Mouse (Mus musculus): Measurements from ENCODE around the gene Tcf3.

DNA sequence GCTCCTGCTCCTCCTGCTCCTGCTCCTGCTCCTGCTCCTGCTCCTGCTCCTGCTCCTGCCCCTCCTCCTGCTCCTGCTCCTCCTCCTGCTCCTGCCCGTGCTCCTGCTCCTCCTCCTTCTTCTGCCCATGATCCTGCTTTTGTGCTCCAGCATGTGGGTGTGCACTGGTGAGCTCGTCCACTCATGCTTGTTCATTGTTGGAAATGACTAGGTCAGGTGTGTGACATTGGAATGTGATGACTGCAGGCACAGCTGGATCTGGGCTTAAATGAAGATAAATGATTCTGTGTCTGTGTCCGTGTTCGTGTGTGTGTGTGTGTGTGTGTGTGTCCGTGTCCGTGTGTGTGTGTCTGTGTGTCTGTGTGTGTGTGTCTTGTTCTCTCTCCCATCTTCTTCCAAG is 65.1 kb downstream of the Tcf3 start:
- no peak for TF ChIP-seq CTCF (conservative IDR thresholded peaks at IDR 0.05 in 1 of 2, IDR thresholded peaks at IDR 0.05 in 1 of 2; ENCODE audit: low read depth in 2 of 2, low read length in 2 of 2)
- TF ChIP-seq CHD2 (IDR thresholded peaks at IDR 0.05; ENCODE audit: low read length), result no peak
- no peak for TF ChIP-seq USF1 (IDR thresholded peaks at IDR 0.05; ENCODE audit: low read depth, low read length)
- no peak for TF ChIP-seq E2F4 (IDR thresholded peaks at IDR 0.05; ENCODE audit: insufficient replicate concordance, low read depth, low read length)
- TF ChIP-seq SIN3A (IDR thresholded peaks at IDR 0.05; ENCODE audit: low read length), result no peak
- TF ChIP-seq POLR2A (IDR thresholded peaks at IDR 0.05; ENCODE audit: low read depth, low read length), result no peak
- no peak for TF ChIP-seq MAX (IDR thresholded peaks at IDR 0.05; ENCODE audit: low read length)
- no peak for TF ChIP-seq TCF12 (IDR thresholded peaks at IDR 0.05; ENCODE audit: low read depth, low read length)
- no peak for TF ChIP-seq EP300 (IDR thresholded peaks at IDR 0.05; ENCODE audit: low read length)
- TF ChIP-seq JUN (IDR thresholded peaks at IDR 0.05; ENCODE audit: insufficient read depth, low read depth, low read length), result no peak
- no peak for TF ChIP-seq MEF2A (IDR thresholded peaks at IDR 0.05; ENCODE audit: borderline replicate concordance, low read depth, low read length)
- no peak for TF ChIP-seq KAT2A (IDR thresholded peaks at IDR 0.05; ENCODE audit: insufficient replicate concordance, low read length)
- no peak for TF ChIP-seq IRF4 (IDR thresholded peaks at IDR 0.05; ENCODE audit: low read depth, low read length)

Data from CH12.LX (cell line).